Mouse (Mus musculus) ES-E14 (cell line): ENCODE data around the gene Rnf216.

ENCODE experiments used
- CHD2 ChIP-seq: IDR thresholded peaks from 2 replicates; pipeline ENCODE4 v1.6.1; 2014; ENCODE audit warnings: mild to moderate bottlenecking, low read depth, low read length, inconsistent platforms
- HCFC1 ChIP-seq: IDR thresholded peaks from 2 replicates; pipeline ENCODE4 v1.6.1; 2012; ENCODE audit warnings: low read length, inconsistent platforms, borderline replicate concordance; ENCODE audit not compliant: insufficient read depth
- MAFK ChIP-seq: IDR thresholded peaks from 2 replicates; pipeline ENCODE4 v1.6.1; 2014; ENCODE audit warnings: mild to moderate bottlenecking, low read depth, low read length, inconsistent platforms; ENCODE audit not compliant: insufficient read depth
- ZC3H11A ChIP-seq: IDR thresholded peaks from 2 replicates; pipeline ENCODE4 v1.6.1; 2012; ENCODE audit warnings: low read depth, mild to moderate bottlenecking, inconsistent platforms, low read length, borderline replicate concordance
- ZNF384 ChIP-seq: IDR thresholded peaks from 2 replicates; pipeline ENCODE4 v1.6.1; 2012; ENCODE audit warnings: low read depth, low read length, inconsistent platforms

- TF ChIP-seq MAFK (no peak), ZC3H11A (no peak), ZNF384 (peak; percentile 1; the same call in 1 of the 2 replicates), CHD2 (no peak), HCFC1 (no peak)
Observed at GRCm38 (mm10) chr5:142944979-142945682, 167.7 kb downstream of the Rnf216 start.
